In genomic region chr6:122801301-122801800, GRCm38 (mm10) we compare ENCODE assay signal across 8 mouse cellular contexts. TPM values are rescaled to one million over a fixed set of nuclear protein-coding genes. Genes with fewer than 3 reads are reported as not detected.
DNase-seq lines count a peak whose midpoint lies in the region; ATAC-seq and TF ChIP-seq lines count a peak whose summit lies in the region.

Slc2a3 (minus strand) TSS chr6:122801640.

- DNase-seq in ES-CJ7 (ENCODE audit: low read depth, low spot score), result peak; percentile 84
- peak; percentile 62 for DNase-seq in brain, embryonic 14.5 days (ENCODE audit: low read depth)
- peak; percentile 77 for DNase-seq in forebrain, embryonic 11.5 days (ENCODE audit: low spot score)
- peak; percentile 58 to 71 for DNase-seq in kidney, postnatal 25 days
- peak; percentile 59 for DNase-seq in thymus, postnatal 25 days

- H3K9me3 ChIP-seq in forebrain, embryonic 11.5 days (ENCODE audit: control insufficient read depth, low read length), result no peaks in the 10 kb centered on the region
- H3K9me3 ChIP-seq in heart, embryonic 16.5 days (replicated peaks; ENCODE audit: control insufficient read depth, low read length), result no peaks in the 10 kb centered on the region
- no peaks in the 10 kb centered on the region for H3K9me3 ChIP-seq in liver, embryonic 16.5 days (replicated peaks; ENCODE audit: control insufficient read depth, low read length)
- H3K9me3 ChIP-seq in neural tube, embryonic 13.5 days, result no peaks in the 10 kb centered on the region

- H3K9ac ChIP-seq in forebrain, embryonic 11.5 days (ENCODE audit: low read length), result peak within 1 kb of the TSS; percentile 63
- peak within 1 kb of the TSS; percentile 84 for H3K9ac ChIP-seq in heart, embryonic 16.5 days (ENCODE audit: low read length)
- H3K9ac ChIP-seq in liver, embryonic 16.5 days (ENCODE audit: low read depth, low read length), result peak within 1 kb of the TSS; percentile 87
- peak within 1 kb of the TSS; percentile 82 for H3K9ac ChIP-seq in neural tube, embryonic 13.5 days

- TF ChIP-seq CTCF in brain, embryonic 14.5 days (IDR thresholded peaks at IDR 0.05; ENCODE audit: borderline replicate concordance, extremely low read depth, insufficient read depth, insufficient read length), result no peak

- peak; percentile 74 for ATAC-seq in forebrain, embryonic 11.5 days (replicated peaks; ENCODE audit: low FRiP score)
- ATAC-seq in heart, embryonic 16.5 days (replicated peaks; ENCODE audit: extremely low read depth, insufficient read depth, low FRiP score), result peak; percentile 76
- peak; percentile 85 for ATAC-seq in liver, embryonic 16.5 days (ENCODE audit: low read depth)
- ATAC-seq in neural tube, embryonic 13.5 days (ENCODE audit: low read depth), result peak; percentile 79

- H3K4me3 ChIP-seq in forebrain, embryonic 11.5 days (ENCODE audit: low read depth, low read length), result peak within 1 kb of the TSS; percentile 45
- H3K4me3 ChIP-seq in heart, embryonic 16.5 days (ENCODE audit: low read length), result peak within 1 kb of the TSS; percentile 67
- H3K4me3 ChIP-seq in liver, embryonic 16.5 days (ENCODE audit: low read depth, low read length), result peak within 1 kb of the TSS; percentile 79
- peak within 1 kb of the TSS; percentile 56 for H3K4me3 ChIP-seq in neural tube, embryonic 13.5 days

- H3K4me1 ChIP-seq in forebrain, embryonic 11.5 days (replicated peaks; ENCODE audit: control insufficient read depth, insufficient read depth, low read length), result 0 out of 2 replicates have a peak, but pooled peaks cover 2% of the 10 kb centered on the region
- H3K4me1 ChIP-seq in heart, embryonic 16.5 days (ENCODE audit: control insufficient read depth, insufficient read depth, low read length), result peaks cover 8% of the 10 kb centered on the region
- H3K4me1 ChIP-seq in liver, embryonic 16.5 days (ENCODE audit: control insufficient read depth, low read depth, low read length), result peaks cover 18% of the 10 kb centered on the region
- H3K4me1 ChIP-seq in neural tube, embryonic 13.5 days (replicated peaks), result peaks cover 10% of the 10 kb centered on the region; the same call in 1 of the 2 replicates

- H3K27ac ChIP-seq in forebrain, embryonic 11.5 days (ENCODE audit: low read depth, low read length), result no peak within 1 kb of the TSS
- 0 out of 2 replicates have a peak within 1 kb of the TSS, but pooled peaks have one; percentile 12 for H3K27ac ChIP-seq in heart, embryonic 16.5 days (ENCODE audit: low read length)
- peak within 1 kb of the TSS; percentile 83 for H3K27ac ChIP-seq in liver, embryonic 16.5 days (ENCODE audit: low read length)
- peak within 1 kb of the TSS; percentile 15 for H3K27ac ChIP-seq in neural tube, embryonic 13.5 days (replicated peaks)

- WGBS in forebrain, embryonic 11.5 days, result under 1% methylated on average over 43 of the region's 46 CpGs
- WGBS in heart, embryonic 16.5 days, result under 1% methylated on average over 46 of the region's 46 CpGs
- under 1% methylated on average over 45 of the region's 46 CpGs for WGBS in liver, embryonic 16.5 days (ENCODE audit: insufficient replicate concordance)
- under 1% methylated on average over 46 of the region's 46 CpGs for WGBS in neural tube, embryonic 13.5 days

- H3K36me3 ChIP-seq in forebrain, embryonic 11.5 days (ENCODE audit: control insufficient read depth, insufficient read depth, low read length), result no peaks in the 10 kb centered on the region
- no peaks in the 10 kb centered on the region for H3K36me3 ChIP-seq in heart, embryonic 16.5 days (ENCODE audit: control insufficient read depth, insufficient read depth)
- no peaks in the 10 kb centered on the region for H3K36me3 ChIP-seq in liver, embryonic 16.5 days (ENCODE audit: control insufficient read depth, insufficient read depth)
- H3K36me3 ChIP-seq in neural tube, embryonic 13.5 days, result no peaks in the 10 kb centered on the region

- TF ChIP-seq POLR2A in brain, embryonic 14.5 days (IDR thresholded peaks at IDR 0.05; ENCODE audit: borderline replicate concordance, extremely low read depth, insufficient read depth, insufficient read length, poor library complexity, severe bottlenecking), result no peak

- H3K27me3 ChIP-seq in forebrain, embryonic 11.5 days (ENCODE audit: control insufficient read depth, insufficient read depth, low read length), result no peaks in the 10 kb centered on the region; the same call in 1 of the 2 replicates
- no peaks in the 10 kb centered on the region for H3K27me3 ChIP-seq in heart, embryonic 16.5 days (ENCODE audit: control insufficient read depth, insufficient read depth, low read length)
- no peaks in the 10 kb centered on the region for H3K27me3 ChIP-seq in liver, embryonic 16.5 days (ENCODE audit: control insufficient read depth, insufficient read depth, low read depth, low read length)
- H3K27me3 ChIP-seq in neural tube, embryonic 13.5 days, result peaks cover 35% of the 10 kb centered on the region

- peak within 1 kb of the TSS; percentile 87 for H3K4me2 ChIP-seq in forebrain, embryonic 11.5 days (ENCODE audit: low read depth, low read length, severe bottlenecking)
- H3K4me2 ChIP-seq in heart, embryonic 16.5 days (ENCODE audit: low read depth, low read length), result peak within 1 kb of the TSS; percentile 100
- peak within 1 kb of the TSS; percentile 99 for H3K4me2 ChIP-seq in liver, embryonic 16.5 days (ENCODE audit: low read depth, low read length)
- peak within 1 kb of the TSS; percentile 93 for H3K4me2 ChIP-seq in neural tube, embryonic 13.5 days

RNA-seq across cellular contexts. Expression of gene Slc2a3, which starts in this region (rescaled TPM):
- 25.9 and 36.3 TPM in 2 replicates for polyA plus RNA-seq in brain, embryonic 14.5 days (2012; rRNA removed)
- polyA plus RNA-seq in forebrain, embryonic 11.5 days (2014; fragmentation: Nextera tagmentation; extraction: Ambion mirVana), result 30.3 and 37.6 TPM in 2 replicates
- 10.5 and 10.9 TPM in 2 replicates for polyA plus RNA-seq in heart, embryonic 16.5 days (2015; fragmentation: Nextera tagmentation; extraction: Ambion mirVana)
- polyA plus RNA-seq in liver, embryonic 16.5 days (2015; fragmentation: Nextera tagmentation; extraction: Ambion mirVana), result 12.2 and 13.0 TPM in 2 replicates
- 22.5 and 27.5 TPM in 2 replicates for polyA plus RNA-seq in neural tube, embryonic 13.5 days (2015; fragmentation: Nextera tagmentation; extraction: Ambion mirVana)
